Mouse (Mus musculus) C2C12 (cell line): ENCODE results near the gene Fetub. TPM values are rescaled to one million over a fixed set of nuclear protein-coding genes. Genes with fewer than 3 reads are reported as not detected.

ENCODE experiments used
- H3K27me3 ChIP-seq: one replicate; pipeline ENCODE4 v1.6.1; 2011; ENCODE audit not compliant: control insufficient read depth, insufficient read depth, insufficient read length
- H3K36me3 ChIP-seq: one replicate; pipeline ENCODE4 v1.6.1; 2011; ENCODE audit not compliant: control insufficient read depth, insufficient read depth
- H3K4me3 ChIP-seq: one replicate; pipeline ENCODE4 v1.5.1; 2011; ENCODE audit warnings: mild to moderate bottlenecking, control low read depth; ENCODE audit not compliant: poor library complexity, insufficient read depth, severe bottlenecking
- H3K79me2 ChIP-seq: one replicate; pipeline ENCODE4 v1.6.1; 2011; ENCODE audit not compliant: control insufficient read depth, insufficient read depth
- H3K79me3 ChIP-seq: one replicate; pipeline ENCODE4 v1.6.1; 2011; ENCODE audit warnings: low read depth, control low read depth
- H3ac ChIP-seq: one replicate; pipeline ENCODE3; 2011; ENCODE audit warnings: low read depth; ENCODE audit not compliant: control insufficient read depth, insufficient read length
- CEBPB ChIP-seq: IDR thresholded peaks from one replicate; pipeline ENCODE4 v1.6.1; 2011; ENCODE audit warnings: low read depth, mild to moderate bottlenecking, control low read depth, moderate library complexity
- CTCF ChIP-seq: IDR thresholded peaks from one replicate; pipeline ENCODE4 v1.5.1; 2011; ENCODE audit not compliant: control insufficient read depth, insufficient read depth, insufficient read length
- FOSL1 ChIP-seq: IDR thresholded peaks from one replicate; pipeline ENCODE4 v1.8.0; 2011; ENCODE audit warnings: mild to moderate bottlenecking, low read length; ENCODE audit not compliant: poor library complexity, insufficient read depth, severe bottlenecking
- MAX ChIP-seq: IDR thresholded peaks from one replicate; pipeline ENCODE4 v1.6.1; 2011; ENCODE audit warnings: mild to moderate bottlenecking, control low read depth
- MYOD1 ChIP-seq: IDR thresholded peaks from one replicate; pipeline ENCODE4 v1.6.1; 2011; ENCODE audit warnings: low read depth; ENCODE audit not compliant: control insufficient read depth, insufficient read length
- MYOG ChIP-seq: IDR thresholded peaks from one replicate; pipeline ENCODE4 v1.6.1; 2011; ENCODE audit not compliant: control insufficient read depth, insufficient read length; ENCODE audit errors: extremely low read depth
- USF1 ChIP-seq: IDR thresholded peaks from one replicate; pipeline ENCODE4 v1.6.1; 2011; ENCODE audit warnings: low read depth, mild to moderate bottlenecking, control low read depth, moderate library complexity
- polyA plus RNA-seq: library from polyadenylated mRNA; unstranded; fragments of >200 nt; fragmentation: generic; extraction: Trizol; gene quantifications from one replicate; pipeline ENCODE4 v1.2.1, GENCODE M21; 2012; ENCODE audit warnings: missing spikeins

Fetub gene
- polyA plus RNA-seq, 1 experiment: 2.3 TPM

- Histone ChIP-seq H3K79me3 (no peaks in the 10 kb centered on the region), H3K36me3 (no peaks in the 10 kb centered on the region)
- TF ChIP-seq MAX (no peak), CTCF (no peak), MYOG (no peak), USF1 (no peak), FOSL1 (no peak)
These were observed 21.5 kb upstream of the Fetub start for GRCm38 (mm10) chr16:22896618-22897017.

GRCm38 (mm10) chr16:22899346-22899745 lies 18.8 kb upstream of the Fetub start:
- Histone ChIP-seq H3K79me2 (no peaks in the 10 kb centered on the region), H3K79me3 (no peaks in the 10 kb centered on the region), H3K27me3 (peaks cover 18% of the 10 kb centered on the region), H3K36me3 (no peaks in the 10 kb centered on the region), H3K4me3 (no peak overlapping the region), H3ac (no peak overlapping the region)
- TF ChIP-seq MYOG (no peak), USF1 (no peak)

More at GRCm38 (mm10) chr16:22896618-22897017, 21.5 kb upstream of the Fetub start:
- Histone ChIP-seq H3K79me2 (no peaks in the 10 kb centered on the region), H3ac (no peak overlapping the region), H3K27me3 (peaks cover 19% of the 10 kb centered on the region), H3K4me3 (no peak overlapping the region)

GRCm38 (mm10) chr16:22899866-22900570 lies 18.1 kb upstream of the Fetub start:
- no peaks in the 10 kb centered on the region for H3K79me3 ChIP-seq
- peaks cover 20% of the 10 kb centered on the region for H3K27me3 ChIP-seq
- no peak overlapping the region for H3K4me3 ChIP-seq
- TF ChIP-seq CTCF: no peak
- no peak for TF ChIP-seq MYOD1
- TF ChIP-seq MAX: no peak
- no peak for TF ChIP-seq USF1
- no peak for TF ChIP-seq CEBPB
- TF ChIP-seq FOSL1: no peak
- TF ChIP-seq MYOG: no peak
- no peak overlapping the region for H3ac ChIP-seq
- H3K36me3 ChIP-seq: no peaks in the 10 kb centered on the region
- H3K79me2 ChIP-seq: no peaks in the 10 kb centered on the region

DNA sequence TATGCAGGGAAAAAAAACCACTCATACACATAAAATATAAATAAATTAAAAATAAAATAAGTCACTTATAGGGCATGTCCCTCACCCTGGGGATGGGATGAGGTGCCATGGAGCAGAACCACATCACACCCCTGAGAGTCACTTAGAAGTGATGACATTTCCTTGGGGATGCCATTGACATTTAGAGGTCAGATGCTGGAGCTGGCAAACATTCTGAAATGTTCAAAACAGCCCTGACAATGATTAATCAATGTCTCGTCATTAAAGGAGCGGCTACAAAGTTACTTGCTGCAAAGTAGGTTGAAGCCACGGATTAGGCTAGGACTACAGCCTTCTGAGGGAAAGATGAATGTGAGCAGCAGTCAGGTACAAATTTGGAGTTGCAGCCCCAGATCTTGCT lies 16.8 kb upstream of the Fetub start:
- Histone ChIP-seq H3K79me3 (no peaks in the 10 kb centered on the region), H3K36me3 (no peaks in the 10 kb centered on the region), H3K4me3 (no peak overlapping the region), H3K27me3 (peaks cover 17% of the 10 kb centered on the region), H3ac (no peak overlapping the region), H3K79me2 (no peaks in the 10 kb centered on the region)
- TF ChIP-seq CEBPB (no peak), MYOD1 (no peak), MYOG (no peak), USF1 (no peak), MAX (no peak), FOSL1 (no peak), CTCF (no peak)

GRCm38 (mm10) chr16:22909290-22909689 lies 8.8 kb upstream of the Fetub start:
- H3K79me3 ChIP-seq: no peaks in the 10 kb centered on the region
- no peaks in the 10 kb centered on the region for H3K36me3 ChIP-seq
- no peak overlapping the region for H3K4me3 ChIP-seq
- H3ac ChIP-seq: no peak overlapping the region
- no peaks in the 10 kb centered on the region for H3K79me2 ChIP-seq
- TF ChIP-seq CEBPB (no peak), MYOG (no peak), CTCF (no peak), MAX (no peak), USF1 (no peak), FOSL1 (no peak), MYOD1 (no peak)
- peaks cover 3% of the 10 kb centered on the region for H3K27me3 ChIP-seq

- TF ChIP-seq CEBPB: no peak
- Histone ChIP-seq H3K4me3 (no peak overlapping the region), H3ac (no peak overlapping the region), H3K79me3 (no peaks in the 10 kb centered on the region), H3K36me3 (no peaks in the 10 kb centered on the region), H3K27me3 (no peaks in the 10 kb centered on the region), H3K79me2 (no peaks in the 10 kb centered on the region)
These were observed 6.1 kb upstream of the Fetub start for GRCm38 (mm10) chr16:22911986-22912385.
